13 mouse cellular contexts compared by ENCODE assay signal in genomic region chr13:97196925-97197218, GRCm38 (mm10). TPM values are rescaled to one million over a fixed set of nuclear protein-coding genes. Genes with fewer than 3 reads are reported as not detected.
DNase-seq lines count a peak whose midpoint lies in the region; ATAC-seq and TF ChIP-seq lines count a peak whose summit lies in the region.
"Had no signal": no experiment of that assay in that cellular context is flagged by ENCODE, and none has a peak within 500 bp of the region (broad histone marks: within the 10 kb centered on the region; RNA-seq: fewer than 3 reads in every experiment).

No protein-coding gene starts in this region.

- TF ChIP-seq EP300 in liver, postnatal 0 days (IDR thresholded peaks at IDR 0.05; ENCODE audit: low read depth): no peak

- TF ChIP-seq CTCF in liver, postnatal 0 days (IDR thresholded peaks at IDR 0.05; ENCODE audit: low read depth): no peak

- no peak overlapping the region for H3K27ac ChIP-seq in heart, embryonic 13.5 days (replicated peaks)
- H3K27ac ChIP-seq in heart, embryonic 11.5 days (ENCODE audit: low read depth, low read length): no peak overlapping the region
- no peak overlapping the region; the same call in 1 of the 2 replicates for H3K27ac ChIP-seq in liver, postnatal 0 days (ENCODE audit: low read depth)
- no peak overlapping the region for H3K27ac ChIP-seq in liver, embryonic 12.5 days
- no peak overlapping the region for H3K27ac ChIP-seq in brown adipose tissue, adult 24 weeks (replicated peaks; ENCODE audit: low read depth, low read length)
- H3K27ac ChIP-seq: embryonic facial prominence, embryonic 15.5 days; midbrain, embryonic 10.5 days had no signal

- no peak for DNase-seq in liver, postnatal 0 days
- DNase-seq in thymus, postnatal 36 days: no peak
- no peak for DNase-seq in urinary bladder, postnatal 4 days (ENCODE audit: low spot score in 2 of 2)
- DNase-seq: heart, adult 18-20 months; heart, postnatal 36 days had no signal

- H3K9ac ChIP-seq in heart, embryonic 13.5 days: no peak overlapping the region
- no peak overlapping the region for H3K9ac ChIP-seq in heart, embryonic 11.5 days (ENCODE audit: low read depth, low read length)
- H3K9ac ChIP-seq in liver, postnatal 0 days (replicated peaks): no peak overlapping the region; the same call in 1 of the 2 replicates
- H3K9ac ChIP-seq in liver, embryonic 12.5 days: no peak overlapping the region
- H3K9ac ChIP-seq: embryonic facial prominence, embryonic 15.5 days had no signal

- peaks cover 7% of the 10 kb centered on the region for H3K4me1 ChIP-seq in heart, embryonic 13.5 days
- no peaks in the 10 kb centered on the region for H3K4me1 ChIP-seq in heart, embryonic 11.5 days (ENCODE audit: control insufficient read depth, insufficient read depth, low read length)
- H3K4me1 ChIP-seq in liver, postnatal 0 days (ENCODE audit: insufficient read depth): peaks cover 8% of the 10 kb centered on the region; the same call in 1 of the 2 replicates
- peaks cover 20% of the 10 kb centered on the region for H3K4me1 ChIP-seq in liver, embryonic 12.5 days
- H3K4me1 ChIP-seq in brown adipose tissue, adult 24 weeks (ENCODE audit: control insufficient read depth, insufficient read depth, insufficient read length, low read length): no peaks in the 10 kb centered on the region
- peaks cover 20% of the 10 kb centered on the region for H3K4me1 ChIP-seq in megakaryocyte, embryonic 14.5 days

- H3K4me3 ChIP-seq in heart, embryonic 13.5 days: 0 out of 2 replicates have a peak overlapping the region, but pooled peaks have one; percentile 82
- no peak overlapping the region for H3K4me3 ChIP-seq in heart, embryonic 11.5 days (ENCODE audit: low read depth, low read length)
- peak overlapping the region; percentile 68; the same call in 1 of the 2 replicates for H3K4me3 ChIP-seq in liver, postnatal 0 days (ENCODE audit: low read depth, low read length)
- no peak overlapping the region for H3K4me3 ChIP-seq in liver, embryonic 12.5 days
- 0 out of 2 replicates have a peak overlapping the region, but pooled peaks have one; percentile 82 for H3K4me3 ChIP-seq in brown adipose tissue, adult 24 weeks (ENCODE audit: insufficient read depth, low read depth, low read length)
- peak overlapping the region; percentile 66 for H3K4me3 ChIP-seq in megakaryocyte, embryonic 14.5 days (replicated peaks)

- no peaks in the 10 kb centered on the region for H3K36me3 ChIP-seq in heart, embryonic 13.5 days
- H3K36me3 ChIP-seq in heart, embryonic 11.5 days (ENCODE audit: control insufficient read depth, insufficient read depth, low read length): no peaks in the 10 kb centered on the region
- H3K36me3 ChIP-seq in liver, postnatal 0 days (replicated peaks; ENCODE audit: insufficient read depth, low read length): peaks cover 4% of the 10 kb centered on the region; the same call in 1 of the 2 replicates
- H3K36me3 ChIP-seq in liver, embryonic 12.5 days: no peaks in the 10 kb centered on the region
- peaks cover 12% of the 10 kb centered on the region for H3K36me3 ChIP-seq in megakaryocyte, embryonic 14.5 days (replicated peaks; ENCODE audit: low read length)
- H3K36me3 ChIP-seq: embryonic facial prominence, embryonic 15.5 days; midbrain, embryonic 10.5 days had no signal

- no peak for ATAC-seq in heart, embryonic 13.5 days (ENCODE audit: extremely low read depth, insufficient number of reproducible peaks, low FRiP score, low TSS enrichment)
- no peak for ATAC-seq in heart, embryonic 11.5 days (replicated peaks; ENCODE audit: insufficient number of reproducible peaks, low FRiP score, low TSS enrichment)
- ATAC-seq in liver, postnatal 0 days: no peak
- ATAC-seq in liver, embryonic 12.5 days: no peak
- ATAC-seq: inflammation-experienced regulatory T-cells, adult 6 months had no signal

- no peaks in the 10 kb centered on the region for H3K9me3 ChIP-seq in heart, embryonic 13.5 days
- H3K9me3 ChIP-seq in heart, embryonic 11.5 days (replicated peaks; ENCODE audit: control insufficient read depth, low read length): no peaks in the 10 kb centered on the region
- no peaks in the 10 kb centered on the region for H3K9me3 ChIP-seq in liver, postnatal 0 days (ENCODE audit: low read length)
- H3K9me3 ChIP-seq in liver, embryonic 12.5 days (replicated peaks): no peaks in the 10 kb centered on the region
- no peaks in the 10 kb centered on the region for H3K9me3 ChIP-seq in megakaryocyte, embryonic 14.5 days
- H3K9me3 ChIP-seq: embryonic facial prominence, embryonic 15.5 days; midbrain, embryonic 10.5 days had no signal

- peak overlapping the region; percentile 72 for H3K4me2 ChIP-seq in heart, embryonic 13.5 days
- no peak overlapping the region for H3K4me2 ChIP-seq in heart, embryonic 11.5 days
- peak overlapping the region; percentile 84 for H3K4me2 ChIP-seq in liver, postnatal 0 days (ENCODE audit: low read depth, low read length)
- no peak overlapping the region for H3K4me2 ChIP-seq in liver, embryonic 12.5 days

- 93% methylated on average over 2 of the region's 2 CpGs for WGBS in heart, embryonic 13.5 days
- WGBS in heart, embryonic 11.5 days (ENCODE audit: insufficient replicate concordance): 96% methylated on average over 2 of the region's 2 CpGs
- WGBS in liver, postnatal 0 days (ENCODE audit: insufficient replicate concordance): 71% methylated on average over 2 of the region's 2 CpGs
- 71% methylated on average over 2 of the region's 2 CpGs for WGBS in liver, embryonic 12.5 days (ENCODE audit: insufficient replicate concordance)

- no peaks in the 10 kb centered on the region for H3K27me3 ChIP-seq in heart, embryonic 13.5 days (replicated peaks)
- no peaks in the 10 kb centered on the region for H3K27me3 ChIP-seq in heart, embryonic 11.5 days (ENCODE audit: control insufficient read depth, insufficient read depth, low read length)
- no peaks in the 10 kb centered on the region for H3K27me3 ChIP-seq in liver, postnatal 0 days (ENCODE audit: insufficient read depth, low read length)
- H3K27me3 ChIP-seq in liver, embryonic 12.5 days (replicated peaks): no peaks in the 10 kb centered on the region
- H3K27me3 ChIP-seq in megakaryocyte, embryonic 14.5 days (replicated peaks): no peaks in the 10 kb centered on the region
- H3K27me3 ChIP-seq: embryonic facial prominence, embryonic 15.5 days had no signal

RNA-seq across cellular contexts. Expression of gene Hexb, which starts 1.3 kb away (rescaled TPM):
- 33.4 and 33.9 TPM in 2 replicates for polyA plus RNA-seq in heart, embryonic 13.5 days (2015; fragmentation: Nextera tagmentation; extraction: Ambion mirVana)
- 31.5 and 32.3 TPM in 2 replicates for polyA plus RNA-seq in heart, embryonic 11.5 days (2014; fragmentation: Nextera tagmentation; extraction: Ambion mirVana)
- polyA plus RNA-seq in liver, postnatal 0 days (2015; fragmentation: Nextera tagmentation; extraction: Ambion mirVana): 21.2 and 22.0 TPM in 2 replicates
- 14.1 and 15.1 TPM in 2 replicates for polyA plus RNA-seq in liver, embryonic 12.5 days (2016; fragmentation: Nextera tagmentation; extraction: Ambion mirVana)
- 14.6 and 16.0 TPM in 2 replicates for polyA plus RNA-seq in brown adipose tissue, adult 24 weeks (2012; ENCODE audit: insufficient read depth, insufficient read length, missing spikeins)
- 9.3 and 23.5 TPM in 2 replicates for polyA plus RNA-seq in megakaryocyte, embryonic 14.5 days (2012; ENCODE audit: insufficient read depth, low replicate concordance)

RNA-seq across cellular contexts. Expression of gene Enc1, which starts 44.0 kb away (rescaled TPM):
- 4.0 TPM in 2 replicates for polyA plus RNA-seq in heart, embryonic 13.5 days (2015; fragmentation: Nextera tagmentation; extraction: Ambion mirVana)
- polyA plus RNA-seq in heart, embryonic 11.5 days (2014; fragmentation: Nextera tagmentation; extraction: Ambion mirVana): 5.4 and 6.3 TPM in 2 replicates
- polyA plus RNA-seq in liver, postnatal 0 days (2015; fragmentation: Nextera tagmentation; extraction: Ambion mirVana): 1.7 and 2.6 TPM in 2 replicates
- 0.92 and 0.93 TPM in 2 replicates for polyA plus RNA-seq in liver, embryonic 12.5 days (2016; fragmentation: Nextera tagmentation; extraction: Ambion mirVana)
- polyA plus RNA-seq in brown adipose tissue, adult 24 weeks (2012; ENCODE audit: insufficient read depth, insufficient read length, missing spikeins): 17.6 and 27.3 TPM in 2 replicates
- 1.0 and 1.2 TPM in 2 replicates for polyA plus RNA-seq in megakaryocyte, embryonic 14.5 days (2012; ENCODE audit: insufficient read depth, low replicate concordance)

RNA-seq across cellular contexts. Expression of gene Gfm2, which starts 59.1 kb away (rescaled TPM):
- 26.4 and 29.7 TPM in 2 replicates for polyA plus RNA-seq in heart, embryonic 13.5 days (2015; fragmentation: Nextera tagmentation; extraction: Ambion mirVana)
- polyA plus RNA-seq in heart, embryonic 11.5 days (2014; fragmentation: Nextera tagmentation; extraction: Ambion mirVana): 30.3 and 37.0 TPM in 2 replicates
- 9.9 and 11.0 TPM in 2 replicates for polyA plus RNA-seq in liver, postnatal 0 days (2015; fragmentation: Nextera tagmentation; extraction: Ambion mirVana)
- 29.0 and 31.7 TPM in 2 replicates for polyA plus RNA-seq in liver, embryonic 12.5 days (2016; fragmentation: Nextera tagmentation; extraction: Ambion mirVana)
- 49.3 and 53.9 TPM in 2 replicates for polyA plus RNA-seq in brown adipose tissue, adult 24 weeks (2012; ENCODE audit: insufficient read depth, insufficient read length, missing spikeins)
- 2.1 and 10.8 TPM in 2 replicates for polyA plus RNA-seq in megakaryocyte, embryonic 14.5 days (2012; ENCODE audit: insufficient read depth, low replicate concordance)

RNA-seq across cellular contexts. Expression of gene Nsa2, which starts 59.1 kb away (rescaled TPM):
- 43.0 and 45.7 TPM in 2 replicates for polyA plus RNA-seq in heart, embryonic 13.5 days (2015; fragmentation: Nextera tagmentation; extraction: Ambion mirVana)
- polyA plus RNA-seq in heart, embryonic 11.5 days (2014; fragmentation: Nextera tagmentation; extraction: Ambion mirVana): 56.5 and 64.5 TPM in 2 replicates
- polyA plus RNA-seq in liver, postnatal 0 days (2015; fragmentation: Nextera tagmentation; extraction: Ambion mirVana): 30.4 and 30.5 TPM in 2 replicates
- 41.5 and 42.2 TPM in 2 replicates for polyA plus RNA-seq in liver, embryonic 12.5 days (2016; fragmentation: Nextera tagmentation; extraction: Ambion mirVana)
- polyA plus RNA-seq in brown adipose tissue, adult 24 weeks (2012; ENCODE audit: insufficient read depth, insufficient read length, missing spikeins): 111 and 128 TPM in 2 replicates
- polyA plus RNA-seq in megakaryocyte, embryonic 14.5 days (2012; ENCODE audit: insufficient read depth, low replicate concordance): 4.6 and 17.8 TPM in 2 replicates

Comparison
In these comparisons a context has a peak if more than half of its experiments do, and no peak if none do; other contexts are left out.
1. H3K4me2 ChIP-seq: peak in heart, embryonic 13.5 days (single experiment) and liver, postnatal 0 days (single experiment); none in heart, embryonic 11.5 days (single experiment) and liver, embryonic 12.5 days (single experiment).
2. H3K4me3 ChIP-seq: peak in heart, embryonic 13.5 days (single experiment), liver, postnatal 0 days (single experiment), brown adipose tissue, adult 24 weeks (single experiment) and megakaryocyte, embryonic 14.5 days (single experiment); none in heart, embryonic 11.5 days (single experiment) and liver, embryonic 12.5 days (single experiment).